Mouse (Mus musculus) erythroblast, embryonic 14.5 days (primary cell): ENCODE measurements around the gene Slfn9.

Experiments used
- GATA1 ChIP-seq: IDR thresholded peaks from 2 replicates; pipeline ENCODE4 v1.6.1; 2012; ENCODE audit warnings: low read length, inconsistent platforms, mixed read lengths
- TAL1 ChIP-seq: IDR thresholded peaks from 3 replicates; pipeline ENCODE4 v1.6.1; 2012; ENCODE audit warnings: low read length, inconsistent platforms, mixed read lengths

GRCm38 (mm10) chr11:82950736-82951481, 40.7 kb downstream of the Slfn9 start, which contains the start of gene Slfn5:
- TF ChIP-seq TAL1, result no peak
- TF ChIP-seq GATA1, result no peak
